Mouse (Mus musculus) stomach, postnatal 0 days (tissue): ENCODE data around the gene Defb26.
A peak's percentile ranks its signal among the peaks of the same experiment; 100 is the strongest.

Source experiments
- CTCF ChIP-seq: IDR thresholded peaks from 2 replicates; pipeline ENCODE4 v1.5.1; 2016; ENCODE audit warnings: antibody characterized with exemption, low read depth, mild to moderate bottlenecking, moderate library complexity
- EP300 ChIP-seq: optimal IDR thresholded peaks from 2 replicates; pipeline ENCODE3; 2016; ENCODE audit warnings: antibody characterized with exemption

DNA sequence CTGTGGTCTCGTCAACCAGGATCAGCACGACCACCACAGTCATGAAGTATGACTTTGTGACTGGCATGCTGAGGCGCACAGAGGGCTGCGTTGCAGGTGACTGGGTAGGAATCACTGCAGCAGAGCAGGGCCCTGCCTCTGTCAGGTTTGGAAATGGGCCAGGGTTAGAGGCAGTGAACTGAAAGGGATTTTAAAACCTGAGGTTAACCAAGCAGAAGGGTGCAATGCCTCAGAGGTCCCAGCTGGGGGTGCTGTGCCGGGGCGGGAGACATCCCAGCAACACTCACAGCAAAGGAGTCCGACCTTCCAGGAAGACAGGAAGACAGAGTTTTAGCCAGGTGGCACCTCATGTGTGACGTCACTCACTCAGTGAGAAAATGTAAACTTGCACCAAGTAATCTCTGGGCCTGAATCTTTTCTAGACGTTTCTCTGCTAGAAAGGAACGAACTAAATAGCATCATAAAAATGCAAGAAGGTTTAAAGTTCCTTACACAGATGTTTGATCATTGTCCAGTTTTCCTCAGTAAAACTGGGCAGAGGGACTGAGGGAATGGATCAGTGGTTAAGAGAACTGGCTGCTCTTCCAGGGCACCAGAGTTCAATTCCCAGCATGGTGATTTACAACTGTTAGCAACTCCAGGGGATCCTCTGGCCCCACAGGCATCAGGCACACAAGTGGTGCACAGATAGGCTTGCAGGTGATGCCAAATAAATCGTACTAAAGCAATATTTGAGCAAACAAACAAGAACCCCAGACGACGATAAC is 28.6 kb upstream of the Defb26 start, which contains the start of gene Defb29:
- peak; percentile 45 for TF ChIP-seq CTCF
- no peak for TF ChIP-seq EP300
